Mouse (Mus musculus) thymus, postnatal 0 days (tissue): ENCODE results near the gene Krtcap3. TPM values are rescaled to one million over a fixed set of nuclear protein-coding genes. Genes with fewer than 3 reads are reported as not detected.
"Not testable (repeated sequence)": the region's sequence is repeated elsewhere in the genome, so short reads cannot be mapped to it uniquely, and the experiment has no call there.

Source experiments
- DNase-seq: peaks from one replicate; pipeline ENCODE4 v3.0.0-alpha.2; 2015; ENCODE audit warnings: low spot score
- polyA plus RNA-seq: library from polyadenylated mRNA; unstranded; fragments of >200 nt; fragmentation: Nextera tagmentation; extraction: Ambion mirVana; gene quantifications from 2 replicates; pipeline ENCODE4 v1.2.1, GENCODE M21; 2015

Krtcap3 gene
- polyA plus RNA-seq = 21.8 and 23.9 TPM in 2 replicates

GRCm38 (mm10) chr5:31251541-31252101, at the start of gene Krtcap3:
Krtcap3 (plus strand) TSS chr5:31251691.
- peak; percentile 39 for DNase-seq

GRCm38 (mm10) chr5:31201742-31202590, 49.5 kb upstream of the Krtcap3 start, which contains the start of gene Zfp513:
Zfp513 (minus strand) TSS chr5:31202303.
- peak; percentile 98 for DNase-seq

- DNase-seq = no peak
Measured at GRCm38 (mm10) chr5:31202933-31203332, 48.6 kb upstream of the Krtcap3 start.

GRCm38 (mm10) chr5:31203866-31204265, 47.6 kb upstream of the Krtcap3 start:
- no peak for DNase-seq

- no peak for DNase-seq
Measured at GRCm38 (mm10) chr5:31204421-31204820, 47.1 kb upstream of the Krtcap3 start.

GRCm38 (mm10) chr5:31216554-31216953, 34.9 kb upstream of the Krtcap3 start:
- DNase-seq = not testable (repeated sequence)

GRCm38 (mm10) chr5:31218294-31218693, 33.2 kb upstream of the Krtcap3 start:
- DNase-seq = peak; percentile 29

GRCm38 (mm10) chr5:31219070-31219469, 32.4 kb upstream of the Krtcap3 start:
- peak; percentile 35 for DNase-seq

- DNase-seq = no peak
Measured at GRCm38 (mm10) chr5:31219474-31219873, 32.0 kb upstream of the Krtcap3 start.

GRCm38 (mm10) chr5:31219911-31220447, 31.5 kb upstream of the Krtcap3 start:
- DNase-seq = no peak

GRCm38 (mm10) chr5:31220448-31221303, 30.8 kb upstream of the Krtcap3 start, which contains the start of gene Ppm1g:
Ppm1g (minus strand) TSS chr5:31220687.
- DNase-seq = peak; percentile 96

- peak; percentile 56 for DNase-seq
Measured at GRCm38 (mm10) chr5:31221304-31221945, 30.1 kb upstream of the Krtcap3 start.

GRCm38 (mm10) chr5:31222696-31223095, 28.8 kb upstream of the Krtcap3 start:
- no peak for DNase-seq

- DNase-seq = no peak
Measured at GRCm38 (mm10) chr5:31226641-31227040, 24.9 kb upstream of the Krtcap3 start.

GRCm38 (mm10) chr5:31240637-31241521, 10.6 kb upstream of the Krtcap3 start, which contains the start of the genes Nrbp1 and Gm9970:
Nrbp1 (plus strand) TSS chr5:31240864.
Gm9970 (minus strand) TSS chr5:31241232.
- DNase-seq = peak; percentile 97

GRCm38 (mm10) chr5:31241522-31242034, 9.9 kb upstream of the Krtcap3 start:
- DNase-seq = no peak

- DNase-seq = no peak
Measured at GRCm38 (mm10) chr5:31242191-31242590, 9.3 kb upstream of the Krtcap3 start.

- DNase-seq = no peak
Measured at GRCm38 (mm10) chr5:31250716-31251115, 775 bp upstream of the Krtcap3 start.

GRCm38 (mm10) chr5:31252151-31252550, 660 bp downstream of the Krtcap3 start:
- no peak for DNase-seq
